Mouse (Mus musculus): Measurements from ENCODE around the gene Gm9964.
"Not testable (repeated sequence)": the region's sequence is repeated elsewhere in the genome, so short reads cannot be mapped to it uniquely, and the experiment has no call there.

Gm9964 gene

DNA sequence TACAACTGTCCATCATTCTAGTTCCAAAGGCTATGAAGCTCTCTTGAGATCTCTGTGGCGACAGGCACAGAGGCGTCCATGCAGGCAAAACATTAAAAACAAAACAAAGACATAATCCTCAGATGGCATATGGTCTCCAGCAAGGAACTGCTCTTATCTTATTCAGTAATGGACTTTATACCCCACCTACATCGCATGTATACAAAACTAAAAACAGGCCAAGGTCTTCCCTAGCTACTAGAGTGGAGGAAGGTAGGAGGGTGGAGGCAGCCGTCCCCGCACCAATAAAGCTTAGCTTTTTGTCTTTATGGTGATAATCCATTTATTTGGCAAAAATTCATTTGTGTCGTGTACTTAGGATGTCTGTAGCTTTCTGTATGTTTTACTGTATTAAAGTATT is 6.4 kb upstream of the Gm9964 start:
- in situ Hi-C loops (cut with MboI; ENCODE audit: unreplicated experiment in 2 of 2): no loop called here

DNA sequence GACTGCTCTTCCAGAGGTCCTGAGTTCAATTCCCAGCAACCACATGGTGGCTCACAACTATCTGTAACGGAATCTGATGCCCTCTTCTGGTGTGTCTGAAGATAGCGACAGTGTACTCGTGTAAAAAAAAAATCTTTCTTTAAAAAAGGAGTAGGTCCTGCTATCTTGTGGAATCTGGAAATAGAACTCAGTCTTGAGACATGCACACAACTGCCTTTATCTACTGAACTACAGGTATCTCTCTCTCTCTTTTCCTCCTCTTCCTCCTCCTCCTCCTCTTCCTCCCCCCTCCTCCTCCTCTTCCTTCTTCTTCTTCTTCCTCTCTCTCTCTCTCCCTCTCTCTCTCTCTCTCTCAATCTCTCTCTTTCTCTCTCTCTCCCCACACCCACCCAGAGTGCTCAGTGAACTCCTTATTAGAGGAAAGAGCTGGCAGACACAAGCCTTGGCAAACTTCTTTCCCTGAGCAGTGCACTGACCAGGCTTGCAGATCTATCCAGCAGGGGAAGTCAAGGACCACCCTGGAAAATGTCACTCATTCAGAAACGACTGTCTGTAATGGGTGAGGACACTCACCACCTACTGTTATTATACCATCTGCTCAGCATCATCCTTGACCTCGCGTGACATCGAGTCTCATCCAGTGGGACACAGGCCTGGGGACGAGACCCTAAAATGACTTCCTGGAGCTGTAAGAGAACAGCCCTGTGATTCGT is 3.2 kb upstream of the Gm9964 start:
- in situ Hi-C loops (cut with MboI; ENCODE audit: unreplicated experiment in 2 of 2): loop anchor here (5.0 to 10.0 kb wide), 6 partner anchors 78 to 453 kb away; no protein-coding TSS in a partner anchor

DNA sequence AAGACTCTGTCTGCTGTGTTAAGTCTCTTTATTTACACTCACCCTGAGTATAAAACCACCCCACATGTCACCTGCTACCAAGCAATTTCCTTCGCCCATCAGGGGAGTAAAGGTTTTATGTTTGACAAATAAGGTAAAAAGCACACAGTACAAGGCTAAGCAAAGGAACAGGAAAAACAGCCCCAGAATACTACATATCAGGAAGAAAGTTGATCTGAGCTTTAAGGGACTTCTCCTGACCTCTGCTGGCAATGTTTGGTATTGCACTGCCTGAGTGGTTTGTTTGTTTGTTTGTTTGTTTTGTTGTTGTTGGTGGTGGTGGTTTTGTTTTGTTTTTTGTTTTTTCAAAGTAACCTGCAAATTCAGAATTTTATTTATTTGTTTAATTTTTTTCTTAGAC is 539 bp downstream of the Gm9964 start:
- in situ Hi-C loops (cut with MboI; ENCODE audit: unreplicated experiment in 2 of 2): loop anchor here (5.0 to 10.0 kb wide), 6 partner anchors 74 to 449 kb away; no protein-coding TSS in a partner anchor

DNA sequence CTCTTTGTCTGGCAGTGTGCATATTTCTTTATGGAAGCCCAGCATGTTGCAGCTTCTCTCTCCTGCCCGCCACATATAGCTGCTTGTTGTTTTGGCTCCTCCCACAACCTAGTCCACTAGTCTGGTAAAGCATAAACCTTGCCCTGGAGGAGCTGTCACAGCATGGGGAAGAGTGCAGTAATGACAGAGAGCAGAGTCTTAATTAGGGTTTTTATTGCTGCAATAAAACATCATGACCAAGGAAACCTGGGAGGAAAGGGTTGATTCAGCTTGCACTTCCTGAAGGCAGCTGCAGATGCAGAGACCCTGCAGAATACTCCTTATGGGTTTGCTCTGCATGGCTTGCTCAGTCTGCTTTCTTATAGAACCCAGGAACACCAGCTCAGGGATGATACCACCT is 2.7 kb downstream of the Gm9964 start:
- in situ Hi-C loops (cut with MboI; ENCODE audit: unreplicated experiment in 2 of 2): loop anchor here (5.0 to 10.0 kb wide), 3 partner anchors 72 to 339 kb away; no protein-coding TSS in a partner anchor

DNA sequence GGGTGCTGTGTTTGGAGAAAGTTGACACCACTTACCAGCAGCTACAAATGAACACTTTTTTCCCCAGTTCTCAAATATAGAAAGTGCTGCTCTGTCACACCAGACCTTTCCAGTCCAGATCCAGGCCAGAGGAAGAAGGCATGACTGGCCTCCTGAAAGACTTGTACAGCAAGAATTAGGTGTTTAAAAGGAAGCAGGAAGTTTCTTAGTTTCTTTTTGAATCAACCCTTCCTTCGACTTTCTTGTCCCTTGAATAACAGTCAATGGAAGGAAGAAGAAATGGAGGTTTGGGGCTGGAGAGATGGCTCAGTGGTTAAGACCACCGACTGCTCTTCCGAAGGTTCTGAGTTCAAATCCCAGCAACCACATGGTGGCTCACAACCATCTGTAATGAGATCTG is 3.7 kb downstream of the Gm9964 start:
- in situ Hi-C loops (cut with MboI; ENCODE audit: unreplicated experiment in 2 of 2): loop anchor here (5.0 to 10.0 kb wide), 3 partner anchors 71 to 338 kb away; no protein-coding TSS in a partner anchor

DNA sequence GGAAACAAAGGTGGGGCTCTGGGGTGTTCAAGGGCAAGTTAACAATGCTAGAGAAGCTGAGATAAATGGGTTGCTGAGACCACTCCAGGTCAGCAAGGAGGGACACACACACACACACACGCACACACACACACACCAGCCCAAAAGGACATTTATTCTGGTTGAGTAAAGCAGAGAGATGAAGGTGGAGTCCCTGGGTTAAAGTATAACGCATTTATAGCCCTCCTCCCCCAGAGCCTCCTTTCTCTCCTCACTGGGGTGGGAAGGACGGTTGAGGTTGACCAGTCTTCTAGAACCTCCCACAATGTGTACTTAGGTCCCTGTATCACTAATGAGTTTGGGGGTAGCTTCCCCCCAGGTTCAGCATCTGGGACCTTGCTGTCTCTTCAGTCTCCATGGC is 4.6 kb downstream of the Gm9964 start:
- in situ Hi-C loops (cut with MboI; ENCODE audit: unreplicated experiment in 2 of 2): loop anchor here (5.0 to 10.0 kb wide), 3 partner anchors 70 to 337 kb away; no protein-coding TSS in a partner anchor

DNA sequence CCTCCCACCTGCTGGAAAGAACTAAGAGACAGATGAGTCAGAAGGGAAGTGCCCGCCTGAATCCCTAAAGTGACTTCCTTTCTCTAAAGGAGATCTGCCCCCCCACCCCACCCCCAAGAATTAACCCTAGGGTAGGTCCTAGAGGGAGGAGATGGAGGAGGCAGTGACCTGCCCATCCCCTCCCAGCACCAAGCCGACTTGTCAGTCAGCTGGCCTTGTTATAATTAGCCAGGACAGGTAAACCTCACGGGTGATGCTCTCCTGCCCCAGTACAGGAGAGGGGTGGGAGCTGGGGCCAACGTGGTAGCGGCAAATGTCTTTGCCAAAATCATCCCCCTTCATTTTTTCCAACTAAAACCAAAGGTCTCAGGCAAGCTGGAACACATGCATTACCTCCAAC is 5.1 kb downstream of the Gm9964 start:
- in situ Hi-C loops (cut with MboI; ENCODE audit: unreplicated experiment in 2 of 2): loop anchor here (5.0 to 10.0 kb wide), 3 partner anchors 69 to 337 kb away; no protein-coding TSS in a partner anchor

DNA sequence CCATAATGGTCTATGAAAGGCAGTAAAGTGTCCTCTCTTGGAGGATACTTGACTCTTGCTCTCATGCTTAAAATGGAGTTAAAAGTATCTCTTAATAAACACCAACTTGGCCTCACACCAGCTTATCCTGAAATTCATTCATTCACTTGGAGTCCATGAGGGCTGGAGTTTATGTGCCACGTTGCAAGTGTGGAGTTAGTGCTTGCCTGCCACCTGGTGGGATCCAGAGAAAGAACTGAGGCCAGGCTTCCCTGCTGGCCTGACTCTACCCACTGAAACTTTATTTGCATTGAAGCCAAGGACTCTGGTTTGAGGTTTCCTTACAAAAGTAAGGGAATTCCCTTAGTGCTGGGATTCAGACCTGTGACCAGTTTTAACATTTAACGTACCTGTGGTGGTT is 6.2 kb downstream of the Gm9964 start:
- in situ Hi-C loops (cut with MboI; ENCODE audit: unreplicated experiment in 2 of 2): loop anchor here (5.0 to 10.0 kb wide), 3 partner anchors 68 to 336 kb away; no protein-coding TSS in a partner anchor

DNA sequence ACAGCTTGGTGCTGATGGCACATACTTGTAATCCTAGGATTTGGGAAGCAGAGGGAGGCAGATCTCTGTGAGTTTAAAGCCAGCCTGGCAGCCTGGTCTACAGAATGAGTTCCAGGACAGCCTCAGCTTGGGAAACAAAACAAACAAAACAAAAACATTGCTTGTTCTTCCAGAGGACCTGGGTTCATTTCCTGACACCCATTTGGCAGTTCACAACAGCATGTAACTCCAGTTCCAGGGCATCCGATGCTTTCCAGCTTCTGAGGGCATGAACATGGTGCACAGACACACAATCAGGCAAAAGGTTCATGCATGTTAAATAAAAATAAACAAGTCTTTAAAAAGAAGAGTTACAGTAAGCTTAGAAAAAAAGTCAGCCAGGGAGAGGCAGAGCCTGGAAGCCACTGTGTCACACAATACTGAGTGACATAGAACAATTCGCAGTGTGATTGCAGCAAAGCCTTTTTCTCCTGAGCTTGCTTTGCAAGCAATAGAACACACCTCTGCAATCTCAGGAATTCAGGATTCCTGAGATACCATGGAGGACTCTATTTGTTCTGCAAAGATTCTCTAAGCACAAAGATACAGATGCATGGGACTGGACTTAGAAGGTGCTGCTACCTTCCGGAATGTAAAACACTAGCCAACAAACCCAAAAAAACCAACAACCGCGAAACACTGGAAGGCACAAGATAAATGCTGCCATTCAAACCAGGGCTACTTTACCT is 7.6 kb downstream of the Gm9964 start:
- in situ Hi-C loops (cut with MboI; ENCODE audit: unreplicated experiment in 2 of 2): no loop called here

DNA sequence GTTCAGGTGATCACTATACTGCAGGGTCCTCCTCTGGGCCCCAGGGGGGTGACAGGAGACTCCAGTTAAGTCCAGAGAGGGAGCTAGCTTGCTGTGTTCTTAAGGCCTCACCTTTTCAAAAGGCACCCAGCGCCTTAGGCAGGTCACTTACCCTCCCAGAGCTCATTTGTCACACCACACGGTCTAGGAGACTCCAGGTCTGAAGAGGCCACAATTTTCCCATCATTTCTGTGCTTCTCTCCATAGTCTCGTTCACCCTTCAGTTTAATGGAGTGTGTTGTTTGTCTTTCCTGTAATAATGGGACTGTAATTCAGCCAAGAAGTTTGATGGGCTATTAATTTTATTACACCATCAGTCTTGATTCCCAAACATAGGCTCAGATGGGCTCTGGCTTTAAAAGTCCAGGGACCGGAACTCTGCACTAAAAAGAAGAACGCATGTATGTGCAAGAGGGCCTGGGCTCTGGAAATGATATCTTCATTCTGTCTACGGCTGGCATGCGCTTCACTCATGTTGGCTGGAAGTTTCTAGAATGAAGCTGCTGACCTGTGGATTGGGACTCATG is 8.3 kb downstream of the Gm9964 start:
- in situ Hi-C loops (cut with MboI; ENCODE audit: unreplicated experiment in 2 of 2): no loop called here

DNA sequence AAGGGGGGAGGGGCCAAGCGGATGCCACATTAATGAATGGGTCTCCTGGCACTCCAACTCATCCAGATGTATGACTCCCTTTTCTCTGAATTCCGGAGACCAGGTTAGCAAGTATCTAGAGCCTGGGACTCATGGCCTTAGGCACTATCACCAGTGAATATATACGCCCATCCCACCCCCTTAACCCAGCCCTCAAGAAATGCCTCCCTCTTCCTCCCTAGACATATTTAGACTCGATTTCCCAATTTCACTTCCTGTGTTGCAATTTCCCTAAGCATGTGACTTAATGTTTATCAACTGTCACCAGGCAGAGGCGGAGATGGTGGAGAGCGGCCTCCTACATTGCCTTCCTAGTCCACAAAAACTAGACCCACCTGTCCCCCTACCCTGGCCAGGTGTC is 9.3 kb downstream of the Gm9964 start:
- in situ Hi-C loops (cut with MboI; ENCODE audit: unreplicated experiment in 2 of 2): no loop called here

DNA sequence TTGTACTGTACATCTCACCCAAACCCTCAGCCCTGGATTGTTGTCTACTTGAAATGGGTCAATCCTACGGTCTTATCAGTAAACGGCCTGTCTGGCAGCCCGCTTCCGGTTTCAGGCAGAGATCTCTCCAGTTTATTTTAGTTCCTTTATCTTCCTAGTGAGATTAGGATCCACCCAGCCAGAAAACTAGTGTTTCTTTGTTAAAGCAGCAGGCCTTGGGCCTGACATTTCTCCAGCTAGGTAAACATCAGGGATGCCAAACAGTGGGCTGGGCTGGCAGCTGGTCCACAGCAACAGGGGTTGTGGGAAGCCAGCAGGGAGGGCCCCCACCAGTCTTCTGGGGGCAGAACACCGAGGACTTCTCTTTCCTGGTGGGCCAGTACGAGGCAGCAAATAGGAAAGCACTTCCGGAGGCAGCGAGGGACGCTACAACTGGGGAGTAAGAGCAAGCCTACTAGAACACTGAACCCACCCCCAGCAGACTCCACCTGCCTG is 10.4 kb downstream of the Gm9964 start:
- in situ Hi-C loops (cut with MboI; ENCODE audit: unreplicated experiment in 2 of 2): no loop called here

DNA sequence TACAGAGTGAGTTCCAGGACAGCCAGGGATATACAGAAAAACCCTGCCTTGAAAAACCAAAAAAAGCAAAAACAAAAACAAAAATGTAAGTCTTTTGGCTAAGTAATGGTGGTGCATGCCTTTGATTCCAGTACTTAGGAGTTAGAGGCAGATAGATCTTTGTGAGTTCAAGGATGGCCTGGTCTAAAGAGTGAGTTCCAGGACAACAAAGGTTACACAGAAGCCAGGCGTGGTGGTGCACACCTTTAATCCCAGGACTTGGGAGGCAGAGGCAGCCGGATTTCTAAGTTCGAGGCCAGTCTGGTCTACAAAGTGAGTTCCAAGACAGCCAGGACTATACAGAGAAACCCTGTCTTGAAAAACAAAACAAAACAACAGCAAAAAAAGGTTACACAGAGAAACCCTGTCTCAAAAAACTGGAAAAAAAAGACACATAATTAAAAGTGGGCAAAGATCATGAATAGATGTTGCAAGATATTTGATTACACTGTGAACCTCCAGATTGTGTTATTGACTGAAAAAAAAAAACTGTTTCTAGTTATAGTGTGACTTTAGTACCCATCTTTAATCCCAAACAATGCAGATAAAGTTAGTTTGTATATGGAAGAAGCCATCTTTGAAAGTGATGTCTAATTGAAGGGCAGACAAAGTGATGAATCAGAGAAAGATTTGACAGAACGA is 13.2 kb downstream of the Gm9964 start:
- in situ Hi-C loops (cut with MboI; ENCODE audit: unreplicated experiment in 2 of 2): no loop called here

DNA sequence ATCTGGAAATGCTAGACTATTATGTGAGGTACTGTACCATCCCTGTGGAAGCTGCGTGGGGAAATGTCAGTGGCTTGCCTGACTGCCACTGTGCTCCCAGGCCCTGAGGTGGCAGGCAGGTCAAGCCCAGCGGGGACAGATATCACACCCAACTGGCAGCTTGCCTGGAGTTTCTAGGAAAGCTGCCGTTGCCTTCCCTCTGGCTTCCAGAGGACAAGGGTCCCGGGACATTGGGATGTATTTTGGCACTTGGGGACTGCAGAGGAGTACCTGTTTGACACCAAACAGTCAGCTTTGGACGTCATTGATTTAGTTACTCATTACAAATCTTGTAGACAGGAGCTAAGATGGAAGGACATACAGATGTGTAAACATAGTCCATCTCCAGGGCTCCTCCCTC is 15.3 kb downstream of the Gm9964 start:
- in situ Hi-C loops (cut with MboI; ENCODE audit: unreplicated experiment in 2 of 2): no loop called here

DNA sequence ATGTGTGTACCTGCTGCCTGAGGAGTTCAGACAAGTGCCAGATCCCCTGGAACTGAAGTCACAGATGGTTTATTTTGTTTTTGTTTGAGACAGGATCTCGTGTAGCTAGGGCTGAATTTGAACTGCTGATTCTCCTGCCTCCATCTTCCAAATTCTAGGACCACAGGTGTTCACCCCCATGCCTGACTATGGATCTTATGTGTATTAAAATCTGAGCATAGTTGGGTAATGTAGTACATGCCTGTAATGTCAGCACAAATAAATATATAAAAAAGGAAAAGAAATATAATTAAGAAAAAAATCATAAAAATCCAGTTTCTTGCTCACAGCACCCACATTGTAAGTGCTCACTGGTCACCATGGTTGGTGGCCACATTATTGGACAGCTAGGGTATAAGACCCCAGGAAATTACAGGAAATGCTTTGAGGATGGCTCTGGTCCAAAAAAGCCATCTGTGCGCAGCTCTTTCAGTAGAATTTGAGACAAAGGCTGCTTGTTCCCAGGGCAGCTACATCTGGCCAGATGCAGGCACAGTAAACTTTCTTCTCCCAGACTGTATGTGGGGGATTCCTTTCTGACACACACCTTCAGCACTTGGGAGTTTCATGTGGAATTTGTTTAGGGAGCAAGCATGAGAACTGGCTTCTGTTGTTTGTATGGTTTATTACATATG is 16.8 kb downstream of the Gm9964 start:
- in situ Hi-C loops (cut with MboI; ENCODE audit: unreplicated experiment in 2 of 2): no loop called here

DNA sequence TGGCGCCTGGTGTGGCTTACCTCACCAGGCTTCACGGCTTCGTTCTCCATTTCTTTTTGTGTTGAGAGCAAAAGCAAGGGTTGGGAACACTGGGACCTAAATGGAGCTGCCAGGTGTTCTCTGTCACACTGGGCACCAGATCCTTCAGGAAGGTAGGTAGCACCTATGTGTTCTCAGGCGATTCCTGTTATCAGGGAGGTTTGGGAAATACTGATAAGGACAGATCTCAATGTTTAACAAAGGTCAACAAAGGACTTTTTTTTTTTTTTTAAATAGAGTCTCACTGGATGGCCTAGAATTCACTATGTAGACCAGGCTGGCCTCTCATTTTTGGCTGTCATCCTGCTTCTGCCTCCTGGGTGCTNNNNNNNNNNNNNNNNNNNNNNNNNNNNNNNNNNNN is 22.9 kb downstream of the Gm9964 start:
- in situ Hi-C loops (cut with MboI; ENCODE audit: unreplicated experiment in 2 of 2): no loop called here

DNA sequence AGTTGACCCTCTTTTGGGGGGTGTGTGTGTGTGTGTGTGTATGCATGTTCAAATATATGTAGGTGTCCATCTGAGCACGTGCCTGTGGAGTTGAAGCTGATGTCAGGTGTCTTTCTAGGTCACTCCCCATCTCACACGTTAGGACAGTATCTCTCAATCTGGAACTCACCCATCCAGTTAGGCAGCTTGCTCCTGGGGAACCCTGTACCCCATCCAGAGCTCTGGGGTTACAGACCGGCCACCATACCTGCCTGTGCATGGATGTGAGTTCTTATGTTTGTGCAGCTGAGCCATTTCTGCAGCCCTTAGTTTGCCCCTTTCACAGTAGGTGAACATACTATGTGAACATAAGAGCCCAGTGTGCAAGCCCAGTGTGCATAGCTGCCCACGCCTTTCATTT is 23.7 kb downstream of the Gm9964 start:
- in situ Hi-C loops (cut with MboI; ENCODE audit: unreplicated experiment in 2 of 2): no loop called here

DNA sequence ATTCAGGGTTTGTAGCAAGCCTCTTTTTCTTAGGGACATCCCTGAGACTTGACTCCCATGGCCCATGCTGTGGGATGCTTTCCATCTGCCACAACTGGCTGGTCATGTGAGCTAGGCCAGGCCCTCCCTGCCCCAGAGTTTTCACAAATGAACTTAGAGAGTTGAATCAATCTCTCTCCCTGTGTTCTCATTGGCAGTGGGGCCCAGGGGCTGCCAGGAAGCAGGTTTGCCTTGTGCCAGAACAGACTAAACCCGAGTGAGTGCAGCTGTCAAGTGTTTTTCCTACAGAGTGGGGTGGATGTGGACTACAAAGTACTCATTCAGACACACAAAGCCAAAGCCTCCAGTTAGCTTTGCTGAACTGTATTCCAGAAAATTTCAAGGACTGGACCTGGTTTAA is 29.5 kb downstream of the Gm9964 start:
- in situ Hi-C loops (cut with MboI; ENCODE audit: unreplicated experiment in 2 of 2): no loop called here

DNA sequence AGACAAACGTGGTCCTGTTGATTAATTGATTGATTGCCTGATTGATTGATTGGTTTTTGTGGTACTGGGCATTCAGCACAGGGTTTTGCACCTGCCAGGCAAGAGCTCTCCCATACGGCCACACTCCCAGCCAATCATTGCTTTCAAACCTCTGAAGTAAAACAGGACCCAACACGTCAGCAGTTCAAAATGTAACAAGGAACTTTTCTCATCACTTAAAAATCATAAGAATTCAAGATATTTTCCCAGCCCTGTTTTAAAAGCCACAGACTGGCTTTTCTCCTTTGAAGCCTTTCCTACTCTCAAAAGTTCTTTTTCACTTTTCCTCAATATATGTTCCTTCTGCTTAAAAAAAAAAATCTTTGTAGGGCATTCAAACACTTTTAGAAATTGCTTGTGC is 32.3 kb downstream of the Gm9964 start:
- in situ Hi-C loops (cut with MboI; ENCODE audit: unreplicated experiment in 2 of 2): no loop called here

DNA sequence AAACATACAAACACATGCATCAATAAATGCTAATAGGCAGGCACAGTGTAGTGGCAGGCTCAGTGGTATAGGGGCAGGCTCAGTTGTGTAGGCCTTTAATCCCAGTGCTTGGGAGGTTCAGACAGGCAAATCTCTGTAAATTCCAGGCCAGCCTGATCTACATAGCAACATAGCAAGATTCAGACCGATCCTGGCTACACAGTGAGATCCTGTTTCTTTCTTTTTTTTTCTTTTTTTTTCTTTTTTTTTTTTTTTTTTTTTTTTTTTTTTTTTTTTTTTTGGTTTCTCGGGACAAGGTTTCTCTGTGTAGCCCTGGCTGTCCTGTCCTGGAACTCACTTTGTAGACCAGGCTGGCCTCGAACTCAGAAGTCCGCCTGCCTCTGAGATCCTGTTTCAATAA is 36.6 kb downstream of the Gm9964 start:
- in situ Hi-C loops (cut with MboI; ENCODE audit: unreplicated experiment in 2 of 2): not testable (repeated sequence)
